Mouse (Mus musculus) heart, embryonic 15.5 days (tissue): ENCODE results near the gene Ablim1. TPM values are rescaled to one million over a fixed set of nuclear protein-coding genes. Genes with fewer than 3 reads are reported as not detected.

Experiments
- ATAC-seq: fragments of 200-750 bp; cut with Nextera tagmentation; replicated peaks from 2 replicates; pipeline ENCODE4 v1.8.0; 2017; ENCODE audit warnings: low read depth, moderate TSS enrichment; ENCODE audit not compliant: insufficient number of reproducible peaks, insufficient read depth, low FRiP score
- H3K27ac ChIP-seq: fragments of 300-500 bp; sonication (generic); 2 replicates; pipeline ENCODE4 v1.5.1; 2015; ENCODE audit warnings: mild to moderate bottlenecking, inconsistent platforms
- H3K27me3 ChIP-seq: fragments of 300-500 bp; sonication (generic); 2 replicates; pipeline ENCODE4 v1.6.1; 2015; ENCODE audit warnings: inconsistent platforms
- H3K36me3 ChIP-seq: fragments of 300-500 bp; sonication (generic); 2 replicates; pipeline ENCODE4 v1.6.1; 2015; ENCODE audit warnings: mild to moderate bottlenecking, inconsistent platforms
- H3K4me1 ChIP-seq: fragments of 300-500 bp; sonication (generic); replicated peaks from 2 replicates; pipeline ENCODE4 v1.6.1; 2015; ENCODE audit warnings: inconsistent platforms
- H3K4me2 ChIP-seq: fragments of 300-500 bp; sonication (generic); 2 replicates; pipeline ENCODE4 v1.6.1; 2015; ENCODE audit warnings: inconsistent platforms, mild to moderate bottlenecking, moderate library complexity
- H3K4me3 ChIP-seq: fragments of 300-500 bp; sonication (generic); 2 replicates; pipeline ENCODE4 v1.5.1; 2015; ENCODE audit warnings: mild to moderate bottlenecking, inconsistent platforms
- H3K9ac ChIP-seq: fragments of 300-500 bp; sonication (generic); 2 replicates; pipeline ENCODE4 v1.6.1; 2015; ENCODE audit warnings: mild to moderate bottlenecking, inconsistent platforms
- H3K9me3 ChIP-seq: fragments of 300-500 bp; sonication (generic); replicated peaks from 2 replicates; pipeline ENCODE4 v1.6.1; 2016; ENCODE audit warnings: inconsistent platforms
- WGBS: fragments of 180-500 bp; shearing (Covaris S2); methylation state at CpG from one replicate; pipeline ENCODE4 v1.1.7; 2015; ENCODE audit warnings: mixed read lengths; 5-methylcytosine and 5-hydroxymethylcytosine counted together
- polyA plus RNA-seq: library from polyadenylated mRNA; unstranded; fragments of >200 nt; fragmentation: Nextera tagmentation; extraction: Ambion mirVana; gene quantifications from 2 replicates; pipeline ENCODE4 v1.2.1, GENCODE M21; 2015

Ablim1 gene
- polyA plus RNA-seq, 1 experiment from 2014 or later = 56.2 TPM

DNA sequence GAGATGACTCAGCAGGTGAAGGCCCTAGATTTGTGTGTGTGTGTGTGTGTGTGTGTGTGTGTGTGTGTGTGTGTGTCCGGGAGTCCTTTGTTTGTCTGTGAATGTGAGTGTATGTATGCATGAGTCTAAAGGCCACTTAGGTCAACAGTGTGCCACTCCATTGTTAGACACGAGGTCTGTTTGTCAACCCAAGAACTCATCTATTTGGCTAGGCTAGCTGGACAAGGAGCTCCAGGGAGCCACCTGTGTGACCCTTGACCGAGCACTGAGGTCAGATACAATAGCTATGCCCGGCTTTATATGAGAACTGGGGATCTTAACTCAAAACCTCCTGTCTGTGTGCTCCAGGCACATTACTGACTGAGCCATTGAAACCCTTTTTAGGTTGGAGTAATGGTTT lies 7.8 kb upstream of the Ablim1 start:
- 86% methylated on average over 4 of the region's 4 CpGs for WGBS
- H3K36me3 ChIP-seq = no peaks in the 10 kb centered on the region
- no peak overlapping the region for H3K4me3 ChIP-seq
- no peaks in the 10 kb centered on the region; the same call in 1 of the 2 replicates for H3K4me1 ChIP-seq
- no peaks in the 10 kb centered on the region for H3K9me3 ChIP-seq
- no peak overlapping the region for H3K27ac ChIP-seq
- no peak overlapping the region for H3K9ac ChIP-seq
- no peak for ATAC-seq
- no peak overlapping the region for H3K4me2 ChIP-seq
- 0 out of 2 replicates have a peak, but pooled peaks cover 3% of the 10 kb centered on the region for H3K27me3 ChIP-seq

- no peaks in the 10 kb centered on the region for H3K9me3 ChIP-seq
- no peak overlapping the region for H3K27ac ChIP-seq
- no peaks in the 10 kb centered on the region for H3K36me3 ChIP-seq
- no peak overlapping the region for H3K4me2 ChIP-seq
- ATAC-seq = no peak
- no peak overlapping the region for H3K9ac ChIP-seq
- no peaks in the 10 kb centered on the region; the same call in 1 of the 2 replicates for H3K4me1 ChIP-seq
- 0 out of 2 replicates have a peak, but pooled peaks cover 3% of the 10 kb centered on the region for H3K27me3 ChIP-seq
- 78% methylated on average over 3 of the region's 3 CpGs for WGBS
- H3K4me3 ChIP-seq = no peak overlapping the region
These were observed 7.1 kb upstream of the Ablim1 start for GRCm38 (mm10) chr19:57321839-57322238.

- Histone ChIP-seq H3K27me3 (0 out of 2 replicates have a peak, but pooled peaks cover 3% of the 10 kb centered on the region), H3K4me3 (no peak overlapping the region), H3K4me2 (no peak overlapping the region), H3K9ac (no peak overlapping the region), H3K4me1 (no peaks in the 10 kb centered on the region; the same call in 1 of the 2 replicates), H3K27ac (no peak overlapping the region), H3K36me3 (no peaks in the 10 kb centered on the region), H3K9me3 (no peaks in the 10 kb centered on the region)
- 73% methylated on average over 9 of the region's 9 CpGs for WGBS
- ATAC-seq = no peak
These were observed 6.1 kb upstream of the Ablim1 start for GRCm38 (mm10) chr19:57320656-57321382.

GRCm38 (mm10) chr19:57316597-57316996 lies 1.9 kb upstream of the Ablim1 start:
- H3K27ac ChIP-seq = no peak overlapping the region
- WGBS = 74% methylated on average over 3 of the region's 3 CpGs
- no peaks in the 10 kb centered on the region for H3K9me3 ChIP-seq
- no peak for ATAC-seq
- H3K9ac ChIP-seq = no peak overlapping the region
- H3K27me3 ChIP-seq = no peaks in the 10 kb centered on the region
- H3K4me1 ChIP-seq = peaks cover 18% of the 10 kb centered on the region
- no peak overlapping the region for H3K4me3 ChIP-seq
- no peaks in the 10 kb centered on the region for H3K36me3 ChIP-seq
- H3K4me2 ChIP-seq = no peak overlapping the region

DNA sequence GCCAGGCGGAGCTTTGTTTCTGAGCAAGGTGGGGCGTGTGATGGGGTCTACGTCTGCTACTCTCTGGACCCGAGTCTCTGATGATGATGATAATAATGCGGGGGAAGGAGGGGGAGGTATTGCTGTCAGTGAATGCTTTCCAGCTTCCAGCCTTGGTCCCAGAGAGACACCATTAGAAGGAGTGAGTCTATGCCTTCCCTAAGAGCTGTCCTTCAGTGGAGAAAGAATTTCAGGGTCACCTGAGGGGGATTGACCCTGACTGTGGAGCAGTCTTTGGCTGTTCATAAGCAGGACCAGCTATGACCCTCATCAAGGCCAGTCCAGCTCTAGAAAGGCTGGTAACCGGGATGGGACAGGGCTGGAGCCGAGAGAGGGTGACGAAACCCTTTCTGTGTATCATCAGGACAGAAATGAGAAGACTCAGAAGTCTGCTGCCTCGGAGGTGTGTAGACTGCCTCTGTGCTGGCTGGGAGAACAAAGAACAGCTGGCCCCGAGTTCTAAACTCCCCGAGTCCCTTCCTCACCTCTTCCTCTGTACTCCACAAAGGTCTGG lies 370 bp upstream of the Ablim1 start:
- ATAC-seq = no peak
- Histone ChIP-seq H3K27me3 (no peaks in the 10 kb centered on the region), H3K4me3 (peak overlapping the region; percentile 69), H3K9ac (peak overlapping the region; percentile 76), H3K36me3 (no peaks in the 10 kb centered on the region), H3K27ac (peak overlapping the region; percentile 80), H3K9me3 (no peaks in the 10 kb centered on the region), H3K4me1 (peaks cover 18% of the 10 kb centered on the region), H3K4me2 (peak overlapping the region; percentile 90)
- 39% methylated on average over 11 of the region's 11 CpGs for WGBS

DNA sequence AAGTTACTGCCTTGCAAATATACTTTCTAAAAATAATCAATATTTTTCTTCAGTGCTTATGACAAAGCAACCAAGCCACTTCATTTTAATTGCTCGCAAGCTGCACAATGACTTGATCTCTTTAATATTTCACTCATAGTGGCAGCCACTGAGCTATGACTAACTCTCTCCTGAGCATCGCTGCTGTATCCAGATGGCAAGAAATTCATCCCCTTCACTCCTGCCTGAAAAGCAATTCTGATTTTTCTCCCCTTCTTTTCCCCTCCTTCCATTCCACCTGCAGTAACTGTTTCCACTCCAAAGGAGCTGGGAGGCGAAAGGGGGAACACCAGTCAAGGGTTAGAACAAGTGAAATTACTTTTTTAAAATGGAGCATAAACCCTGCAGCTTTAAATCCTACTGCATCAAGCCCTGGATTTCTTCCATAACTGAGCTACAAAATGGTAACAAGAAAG lies 801 bp downstream of the Ablim1 start:
- H3K27ac ChIP-seq = peak overlapping the region; percentile 80

DNA sequence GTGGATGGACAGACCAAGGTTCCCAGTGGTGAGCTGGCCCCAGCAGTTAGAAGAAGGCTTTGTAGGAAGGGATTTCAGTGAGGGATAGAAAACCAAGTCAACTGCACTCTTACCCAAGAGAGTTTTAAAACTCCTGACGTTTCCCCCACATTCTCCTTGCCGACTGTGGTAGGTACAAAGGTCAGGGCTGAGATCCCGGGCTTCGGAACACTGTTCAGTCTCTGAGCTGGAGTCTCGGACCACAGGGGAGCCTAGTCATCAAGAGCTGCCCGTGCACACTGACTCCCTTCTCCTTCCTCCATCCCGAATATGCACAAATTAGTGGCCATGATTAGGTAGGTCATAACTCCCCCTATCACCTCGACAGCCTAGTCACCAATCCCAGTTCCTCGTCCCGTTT lies 1.5 kb downstream of the Ablim1 start:
- ATAC-seq = no peak
- no peaks in the 10 kb centered on the region for H3K36me3 ChIP-seq
- no peaks in the 10 kb centered on the region for H3K27me3 ChIP-seq
- 76% methylated on average over 10 of the region's 10 CpGs for WGBS
- no peak overlapping the region for H3K9ac ChIP-seq
- no peak overlapping the region for H3K4me3 ChIP-seq
- H3K9me3 ChIP-seq = no peaks in the 10 kb centered on the region
- H3K4me1 ChIP-seq = peaks cover 18% of the 10 kb centered on the region
- H3K27ac ChIP-seq = no peak overlapping the region
- peak overlapping the region; percentile 90 for H3K4me2 ChIP-seq

More for the DNA sequence above, 801 bp downstream of the Ablim1 start:
- H3K4me3 ChIP-seq = peak overlapping the region; percentile 69
- peak overlapping the region; percentile 76 for H3K9ac ChIP-seq
- WGBS = 72% methylated on average over 3 of the region's 3 CpGs
- H3K4me1 ChIP-seq = peaks cover 18% of the 10 kb centered on the region
- no peaks in the 10 kb centered on the region for H3K27me3 ChIP-seq
- no peaks in the 10 kb centered on the region for H3K9me3 ChIP-seq
- ATAC-seq = no peak
- peak overlapping the region; percentile 90 for H3K4me2 ChIP-seq
- no peaks in the 10 kb centered on the region for H3K36me3 ChIP-seq

GRCm38 (mm10) chr19:57309980-57310379 lies 4.7 kb downstream of the Ablim1 start:
- Histone ChIP-seq H3K4me2 (no peak overlapping the region), H3K9ac (no peak overlapping the region), H3K36me3 (no peaks in the 10 kb centered on the region), H3K27ac (no peak overlapping the region), H3K9me3 (no peaks in the 10 kb centered on the region), H3K4me3 (no peak overlapping the region), H3K4me1 (peaks cover 29% of the 10 kb centered on the region), H3K27me3 (no peaks in the 10 kb centered on the region)
- 62% methylated on average over 4 of the region's 4 CpGs for WGBS
- ATAC-seq = no peak

GRCm38 (mm10) chr19:57306601-57307000 lies 8.1 kb downstream of the Ablim1 start:
- Histone ChIP-seq H3K27me3 (no peaks in the 10 kb centered on the region), H3K36me3 (no peaks in the 10 kb centered on the region), H3K9ac (no peak overlapping the region), H3K4me2 (0 out of 2 replicates have a peak overlapping the region, but pooled peaks have one; percentile 12), H3K4me1 (peaks cover 15% of the 10 kb centered on the region), H3K9me3 (no peaks in the 10 kb centered on the region), H3K27ac (peak overlapping the region; percentile 43), H3K4me3 (no peak overlapping the region)
- 40% methylated on average over 4 of the region's 4 CpGs for WGBS
- no peak for ATAC-seq

- H3K27me3 ChIP-seq = no peaks in the 10 kb centered on the region
- no peak overlapping the region for H3K9ac ChIP-seq
- WGBS = 27% methylated on average over 8 of the region's 8 CpGs
- no peaks in the 10 kb centered on the region for H3K36me3 ChIP-seq
- peaks cover 15% of the 10 kb centered on the region for H3K4me1 ChIP-seq
- H3K27ac ChIP-seq = peak overlapping the region; percentile 43
- ATAC-seq = 0 out of 2 replicates have a peak, but pooled peaks have one; percentile 53
- no peak overlapping the region for H3K4me3 ChIP-seq
- H3K4me2 ChIP-seq = peak overlapping the region; percentile 12; the same call in 1 of the 2 replicates
- no peaks in the 10 kb centered on the region for H3K9me3 ChIP-seq
These were observed 8.7 kb downstream of the Ablim1 start for GRCm38 (mm10) chr19:57305972-57306371.

DNA sequence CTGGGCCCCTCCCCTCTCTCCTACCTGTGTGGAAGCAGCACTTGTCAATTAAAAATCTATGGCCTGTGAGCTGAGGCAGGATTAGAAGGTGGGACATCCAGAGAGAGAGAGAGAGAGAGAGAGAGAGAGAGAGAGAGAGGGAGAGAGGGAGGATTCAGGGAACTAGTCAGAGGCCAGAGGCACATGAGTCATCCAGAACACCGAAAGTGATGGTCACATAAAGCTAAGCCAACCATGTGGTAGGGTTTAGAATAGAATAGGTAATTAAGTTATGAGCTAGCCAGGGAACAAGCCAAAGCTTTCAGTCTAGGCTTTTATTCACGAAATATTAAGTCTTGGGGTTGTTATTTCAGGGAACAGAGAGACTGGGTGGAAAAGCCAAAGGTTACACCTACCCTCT lies 10.1 kb downstream of the Ablim1 start:
- Histone ChIP-seq H3K9me3 (no peaks in the 10 kb centered on the region), H3K27me3 (no peaks in the 10 kb centered on the region), H3K4me1 (peaks cover 15% of the 10 kb centered on the region), H3K36me3 (no peaks in the 10 kb centered on the region), H3K27ac (no peak overlapping the region), H3K4me3 (no peak overlapping the region), H3K4me2 (no peak overlapping the region), H3K9ac (no peak overlapping the region)
- ATAC-seq = no peak
- whole genome bisulfite sequencing = 77% methylated on average over 2 of the region's 2 CpGs
